Mouse (Mus musculus) heart, postnatal 4 days (tissue): ENCODE measurements around the gene Cd99l2. TPM values are rescaled to one million over a fixed set of nuclear protein-coding genes. Genes with fewer than 3 reads are reported as not detected.

Experiments
- DNase-seq: peaks from one replicate; pipeline ENCODE4 v3.0.0; 2021
- total RNA-seq, 2 experiments: library from RNA; stranded (reverse); gene quantifications; 2 replicates each; pipeline ENCODE4 v1.2.3; 2021

Gene Cd99l2
- total RNA-seq, 2 experiments from 2014 or later = 36.6 to 44.5 TPM

DNA sequence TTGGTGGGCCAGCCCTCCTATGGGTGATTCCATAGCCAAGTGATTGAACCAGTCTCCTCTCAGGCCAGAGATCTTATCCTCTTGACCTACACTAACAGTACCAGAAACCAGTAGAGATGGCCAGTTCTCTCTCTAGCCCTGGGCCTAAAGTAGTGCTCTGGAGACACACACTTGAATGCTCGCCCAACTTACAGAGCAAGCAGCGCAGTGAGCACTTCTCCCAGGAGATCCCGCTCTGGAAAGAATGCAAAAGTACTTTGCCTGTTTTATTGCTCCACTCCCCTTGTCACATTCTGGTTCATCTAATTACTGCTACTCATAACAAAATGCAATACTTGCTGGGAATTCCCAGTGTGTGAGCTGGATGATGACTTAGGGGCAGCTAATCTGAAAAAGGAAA is 25.2 kb downstream of the Cd99l2 start:
- no peak for DNase-seq

DNA sequence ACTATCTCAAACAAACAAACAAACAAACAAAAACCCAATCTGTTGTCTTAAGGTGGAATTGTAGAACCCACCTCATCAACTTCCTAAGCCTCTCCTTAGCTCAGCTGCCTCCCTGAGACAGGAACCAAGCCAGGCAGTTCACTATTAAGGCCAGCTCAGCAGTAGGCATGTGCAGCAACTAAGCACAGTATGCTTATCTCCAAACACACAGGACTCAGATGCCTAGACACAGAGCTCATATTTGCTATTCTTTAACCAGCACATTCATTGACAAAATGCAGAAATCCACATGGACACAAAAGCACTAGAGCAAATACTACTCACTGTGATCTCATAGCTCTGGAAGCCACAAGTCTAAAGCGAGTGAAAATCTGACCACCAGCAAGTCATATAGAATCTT is 27.2 kb downstream of the Cd99l2 start:
- DNase-seq = no peak

DNA sequence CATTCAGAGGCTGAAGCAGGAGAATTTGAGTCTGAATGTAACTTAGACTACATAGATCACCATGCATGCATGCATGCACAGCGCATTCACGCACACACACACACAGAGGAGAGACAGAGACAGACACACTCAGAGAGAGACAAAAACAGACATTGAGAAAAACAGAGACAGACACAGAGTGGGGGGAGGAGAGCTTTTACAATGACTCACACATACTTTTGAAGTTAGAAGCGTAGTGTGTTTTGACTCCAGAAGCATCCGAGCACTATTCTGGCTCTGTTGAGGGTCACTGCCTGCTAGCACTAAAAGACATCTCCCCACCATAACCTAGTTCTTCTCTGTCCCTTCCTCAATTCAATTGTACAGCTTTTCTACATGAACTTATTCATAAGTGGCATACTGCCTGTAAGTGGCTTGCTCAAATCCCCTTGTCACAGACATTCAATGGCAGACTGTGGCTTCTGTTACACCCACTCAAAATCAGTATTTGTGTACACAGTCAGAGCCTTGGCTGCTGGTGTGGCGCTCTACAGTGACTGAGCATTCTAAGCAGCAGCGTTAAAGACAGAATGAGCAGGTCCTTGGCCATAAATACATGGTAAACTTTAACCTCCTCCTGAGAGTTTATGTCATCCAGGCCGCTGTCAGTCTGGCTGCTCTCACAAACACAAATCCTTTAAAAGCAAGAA is 28.4 kb downstream of the Cd99l2 start:
- DNase-seq = no peak

DNA sequence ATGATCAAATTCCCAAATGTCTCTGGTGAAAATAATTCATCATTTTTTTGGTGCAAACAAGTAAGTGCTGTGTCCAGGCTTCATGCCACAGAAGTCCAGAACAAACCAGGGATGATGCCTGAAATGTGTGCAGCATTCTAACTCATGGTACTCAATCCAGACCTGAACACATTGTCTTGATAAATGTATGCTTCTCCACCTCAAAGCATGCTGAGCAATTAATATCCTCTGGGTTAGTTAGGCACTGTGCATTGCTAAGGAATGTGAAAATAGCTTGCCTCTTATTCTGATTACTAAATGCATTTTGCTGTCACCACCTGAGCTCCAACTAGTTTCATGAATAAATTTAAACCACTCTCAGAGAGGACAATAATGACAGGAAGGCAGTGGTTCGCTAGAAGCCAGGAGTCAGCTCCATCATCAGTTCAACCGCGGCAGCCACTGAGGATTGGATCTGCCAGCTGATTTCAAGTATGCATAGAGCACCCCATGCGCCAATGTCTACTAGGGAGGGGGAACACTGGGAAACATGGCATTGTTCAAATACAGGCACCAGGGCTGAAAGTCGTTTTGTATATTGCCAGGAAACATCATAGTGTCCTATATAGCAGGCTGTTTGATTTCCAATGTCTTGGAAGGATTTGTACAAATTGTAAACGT is 36.4 kb downstream of the Cd99l2 start:
- no peak for DNase-seq

DNA sequence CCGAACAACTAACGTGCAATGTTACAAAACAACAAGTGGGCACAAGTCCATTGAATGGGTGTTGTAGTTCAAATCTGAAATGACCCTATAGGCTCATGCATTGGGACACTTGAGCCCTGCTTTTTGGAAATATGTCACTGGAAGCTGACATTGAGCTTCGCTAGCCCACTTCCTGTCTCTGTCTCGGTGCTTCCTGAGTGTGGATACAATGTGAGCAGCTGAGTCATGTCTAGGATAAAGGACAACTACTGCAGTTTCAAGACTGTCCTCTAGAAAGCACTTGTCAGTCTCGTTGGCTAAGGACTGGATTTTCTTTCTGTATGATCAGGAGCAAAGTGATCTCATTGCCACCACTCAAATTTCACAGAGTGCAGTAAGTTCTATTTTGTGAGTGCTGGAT is 49.7 kb downstream of the Cd99l2 start:
- DNase-seq = no peak

DNA sequence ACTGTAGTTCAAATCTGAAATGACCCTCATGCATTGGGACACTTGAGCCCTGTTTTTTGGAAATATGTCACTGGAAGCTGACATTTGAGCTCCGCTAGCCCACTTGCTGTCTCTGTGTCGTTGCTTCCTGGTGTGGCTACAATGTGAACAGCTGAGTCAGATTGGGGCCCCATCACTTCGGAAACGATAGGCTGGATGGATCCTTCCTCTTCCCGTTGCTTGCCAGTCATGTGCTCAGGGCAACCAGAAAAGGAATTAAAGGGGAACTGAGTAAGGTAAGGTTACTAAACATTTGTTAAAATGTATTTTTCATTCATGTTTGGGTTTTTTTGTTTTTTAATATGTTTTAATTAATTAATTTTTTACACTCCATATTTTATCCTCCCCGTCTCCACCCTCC is 53.2 kb downstream of the Cd99l2 start:
- DNase-seq = no peak

DNA sequence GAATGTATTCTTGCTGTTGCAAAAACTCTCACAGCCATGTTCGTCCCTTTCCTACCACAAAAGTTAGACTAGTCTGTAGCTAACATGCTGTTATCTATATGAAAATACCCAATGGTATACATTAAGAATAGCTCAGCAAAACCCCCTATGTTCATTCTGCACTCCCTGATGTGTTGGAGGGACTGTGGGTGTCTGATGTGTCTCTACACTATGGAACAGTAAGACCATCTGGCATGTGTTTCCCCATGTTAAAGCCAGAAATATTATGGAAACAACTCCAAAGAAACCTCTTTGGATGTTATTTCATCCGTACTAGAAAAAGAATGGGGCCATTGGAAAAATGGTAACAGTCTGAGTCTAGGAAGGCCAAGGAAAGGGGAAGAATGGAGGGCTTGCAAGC is 57.1 kb downstream of the Cd99l2 start:
- no peak for DNase-seq

DNA sequence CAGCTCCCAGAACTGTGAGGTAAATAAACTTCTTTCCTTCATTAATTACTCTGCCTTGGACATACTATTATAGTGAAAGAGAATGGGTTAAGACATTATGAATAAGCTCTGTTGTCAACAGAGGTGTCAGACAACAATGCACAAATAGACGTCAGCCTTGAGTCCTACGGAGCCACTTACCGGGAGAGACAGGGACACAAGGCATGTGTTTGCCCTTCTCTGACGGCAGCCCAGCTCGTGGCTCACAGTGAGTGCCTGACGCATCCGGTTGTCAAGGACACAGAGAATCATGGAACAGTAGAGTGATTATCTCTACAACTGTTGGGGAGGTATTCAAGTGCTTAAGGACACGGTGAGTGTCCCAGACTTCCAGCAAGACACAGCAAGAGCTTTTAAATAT is 57.8 kb downstream of the Cd99l2 start:
- DNase-seq = peak; percentile 22

DNA sequence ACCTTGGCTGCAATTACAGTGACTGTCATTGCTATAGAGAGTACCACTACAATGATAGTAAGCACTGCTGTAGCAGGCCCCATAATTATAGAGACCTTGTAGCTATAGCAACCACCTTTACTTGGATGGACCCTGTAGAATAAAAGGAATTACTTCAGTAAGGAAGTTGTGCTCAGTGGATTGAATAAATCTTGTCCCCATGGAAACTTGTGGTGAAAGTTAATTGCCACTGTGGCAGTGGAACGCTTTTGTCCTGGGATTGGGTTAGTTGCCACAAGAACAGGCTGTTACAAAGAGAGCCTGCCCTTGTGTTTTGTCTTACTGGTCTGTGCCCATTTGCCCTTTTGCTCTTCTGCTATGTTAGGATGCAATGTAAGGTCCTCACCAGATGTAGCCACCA is 58.2 kb downstream of the Cd99l2 start:
- DNase-seq = no peak

DNA sequence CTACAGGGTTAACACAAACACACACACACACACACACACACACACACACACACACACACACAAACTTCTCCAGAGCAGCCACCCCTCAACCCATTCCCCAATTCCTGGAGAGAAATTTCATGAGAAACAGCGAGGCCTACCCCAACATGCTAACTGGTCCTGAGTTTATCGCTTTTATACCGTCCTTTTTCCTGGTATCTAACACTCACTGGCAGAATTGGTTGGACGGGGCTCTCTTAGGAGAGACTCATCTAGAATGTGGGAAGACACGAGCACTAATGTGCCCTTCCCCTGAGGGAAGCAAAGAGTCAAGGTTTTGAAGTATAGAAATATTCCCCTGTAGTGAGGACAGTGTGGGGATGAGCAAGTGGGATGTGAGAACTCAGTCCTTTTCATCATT is 61.7 kb downstream of the Cd99l2 start:
- DNase-seq = no peak

DNA sequence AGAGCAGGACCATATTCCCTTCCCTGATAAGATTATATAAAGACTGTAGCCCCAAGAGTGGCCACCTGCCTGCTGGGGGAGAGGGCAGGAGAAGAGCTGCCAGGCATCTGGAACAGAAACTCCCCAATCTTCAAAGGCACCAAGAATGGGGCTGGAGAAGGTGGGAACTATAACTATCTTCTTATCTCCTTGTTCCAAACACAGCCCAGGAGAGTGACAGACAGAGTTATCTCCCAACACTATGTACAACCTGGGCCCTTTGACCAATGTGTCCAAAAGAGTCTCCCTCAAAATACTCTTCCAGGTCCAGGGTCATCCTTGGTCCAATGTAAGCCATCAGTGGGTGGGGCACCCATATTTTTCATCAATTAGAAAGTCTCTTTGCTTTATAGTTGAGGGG is 65.2 kb downstream of the Cd99l2 start:
- no peak for DNase-seq

DNA sequence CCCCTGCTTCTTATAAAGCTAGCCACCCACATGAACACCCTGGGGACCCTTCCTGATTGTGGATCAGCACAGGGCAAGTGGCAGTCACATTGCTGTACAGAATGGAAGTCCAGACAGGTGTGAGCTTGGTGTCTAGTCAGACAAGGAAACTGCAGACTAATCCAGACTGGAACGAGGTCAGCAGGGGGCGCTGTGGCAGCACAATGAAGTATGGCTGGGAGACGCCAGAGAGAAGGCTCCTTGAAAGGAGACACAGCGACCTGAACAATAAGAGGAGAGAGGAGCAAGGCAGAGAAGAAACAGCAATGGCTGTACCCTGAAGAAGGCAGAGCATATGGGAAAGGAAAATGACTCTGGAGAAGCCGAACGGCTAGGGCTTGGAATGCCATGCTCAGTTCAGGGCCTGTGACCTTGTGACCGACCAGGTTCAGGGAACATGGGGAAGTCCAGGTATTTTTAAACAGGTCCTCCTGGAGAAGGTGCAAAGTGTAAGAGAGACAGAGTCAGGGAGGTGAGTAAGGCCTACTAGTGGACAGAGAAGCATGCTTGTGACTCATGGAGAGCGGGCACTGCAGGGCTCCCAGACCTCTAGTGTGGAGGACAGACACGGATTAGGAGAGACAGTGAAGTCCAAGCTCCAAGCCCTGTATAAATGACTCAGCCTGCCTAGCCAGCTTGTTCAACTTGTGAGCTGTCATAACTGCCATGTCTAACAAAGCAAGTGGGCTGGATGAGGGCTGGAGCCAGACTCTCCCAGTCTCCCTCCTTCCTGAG is 66.7 kb downstream of the Cd99l2 start:
- DNase-seq = peak; percentile 86

DNA sequence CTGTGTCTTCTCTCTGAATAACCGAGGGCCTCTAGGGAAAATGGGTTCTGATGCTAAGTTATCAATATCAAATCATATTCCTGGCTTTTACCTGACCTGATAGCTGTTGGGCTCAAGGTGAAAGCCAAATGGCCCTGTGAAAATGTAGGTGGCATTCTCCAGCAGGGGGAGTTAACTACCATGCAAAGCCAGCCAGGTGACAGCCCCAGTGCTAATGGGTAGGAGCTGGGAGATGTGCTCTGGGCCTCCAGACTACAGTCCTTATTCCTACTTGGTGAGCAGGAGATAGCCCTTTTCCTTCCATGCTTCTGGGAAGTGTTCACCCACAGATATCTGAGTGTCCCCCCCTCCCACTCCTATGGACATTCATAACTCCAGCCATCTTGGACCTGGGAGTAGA is 67.8 kb downstream of the Cd99l2 start:
- no peak for DNase-seq

DNA sequence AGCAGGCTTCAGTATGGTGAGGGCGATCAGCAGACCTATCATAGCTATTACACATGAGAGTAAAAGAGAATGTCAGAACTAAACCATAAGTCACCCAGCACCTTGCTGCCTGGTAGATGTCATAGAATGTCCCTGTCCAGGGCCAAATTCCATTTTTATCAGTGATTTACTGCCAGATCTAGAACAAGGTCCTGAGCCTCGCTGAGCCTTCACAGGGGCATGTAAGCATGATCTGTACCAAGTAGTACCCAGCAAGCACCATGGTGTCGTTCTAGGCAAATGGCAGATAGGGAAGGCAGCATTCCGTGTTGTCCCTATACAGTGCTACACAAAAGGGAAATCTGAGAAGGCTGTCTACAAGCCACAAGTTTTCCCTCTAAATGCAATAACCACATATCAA is 79.0 kb downstream of the Cd99l2 start:
- no peak for DNase-seq

DNA sequence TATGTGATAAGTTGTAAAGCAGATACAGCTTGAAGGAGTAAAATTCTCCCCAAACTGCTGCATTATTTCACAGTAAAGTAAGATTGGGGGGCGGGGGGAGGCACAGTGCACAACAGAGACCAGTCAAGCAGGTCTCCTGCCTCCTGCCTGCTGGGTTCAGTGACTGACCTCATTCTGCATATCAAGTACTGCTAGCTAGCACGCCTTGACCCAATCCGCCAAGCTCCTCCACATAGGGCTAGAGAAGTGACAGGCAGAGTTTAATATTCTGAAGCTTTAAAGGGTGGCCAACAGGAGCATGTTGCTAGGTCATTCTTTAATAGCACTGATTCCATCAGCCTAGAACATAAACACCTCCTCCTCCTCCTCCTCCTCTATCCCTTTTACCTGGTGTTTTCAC is 79.9 kb downstream of the Cd99l2 start:
- DNase-seq = no peak

DNA sequence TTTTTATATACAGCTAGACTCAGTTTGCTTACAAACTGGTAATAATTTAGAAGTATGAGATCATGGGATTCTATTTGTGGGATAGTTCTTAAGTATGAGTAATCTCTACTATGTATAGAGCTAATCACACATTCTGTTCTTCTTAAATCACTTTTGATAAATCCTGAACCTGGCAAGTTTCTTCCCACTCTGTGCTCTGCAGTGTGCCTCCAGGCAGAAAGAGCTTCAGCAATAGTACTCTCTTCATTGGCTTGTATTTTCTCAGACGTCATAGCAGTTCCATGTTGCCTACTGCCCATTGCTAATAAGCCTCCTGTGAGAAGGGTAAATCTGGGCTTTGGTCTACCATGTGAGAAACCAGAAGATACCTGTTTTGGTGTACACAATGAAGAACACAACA is 84.3 kb downstream of the Cd99l2 start:
- DNase-seq = no peak

DNA sequence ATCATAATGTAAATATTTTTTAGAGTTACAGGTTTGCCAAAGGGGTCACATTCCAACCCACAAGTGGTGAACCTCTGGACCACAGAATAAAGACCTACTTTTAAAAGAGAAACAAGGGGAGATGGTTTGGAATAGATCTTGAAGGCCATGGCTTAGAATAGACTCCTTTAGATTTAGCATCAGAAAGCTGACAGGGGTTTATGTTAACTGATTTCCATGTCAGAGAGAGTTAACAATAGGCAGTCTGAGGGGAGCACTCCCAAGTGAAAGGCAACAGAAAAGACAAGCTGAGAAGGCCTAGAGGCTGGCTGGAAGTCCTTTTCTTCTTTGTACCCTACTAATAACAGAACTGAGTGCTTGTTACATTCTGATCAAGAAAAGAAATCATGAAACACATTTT is 86.4 kb downstream of the Cd99l2 start:
- no peak for DNase-seq

DNA sequence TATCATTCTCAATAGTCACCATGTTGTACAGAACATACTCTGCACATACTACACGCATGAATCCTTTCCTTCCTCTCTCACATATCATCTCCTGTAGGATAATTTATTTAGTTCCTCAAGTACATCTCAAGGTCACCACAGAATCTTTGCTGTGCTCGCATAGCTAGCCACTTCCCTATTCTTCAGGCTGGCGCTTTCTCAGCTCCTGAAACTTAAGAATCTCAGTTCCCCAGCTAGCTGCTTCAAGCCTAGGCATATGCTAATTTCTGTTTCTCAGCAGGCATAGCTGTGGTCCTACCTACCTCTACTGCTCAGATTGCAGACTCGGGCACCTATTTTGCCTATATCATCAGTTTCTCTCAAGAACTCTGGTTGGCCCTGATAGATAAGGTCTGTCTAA is 96.3 kb downstream of the Cd99l2 start:
- DNase-seq = no peak

DNA sequence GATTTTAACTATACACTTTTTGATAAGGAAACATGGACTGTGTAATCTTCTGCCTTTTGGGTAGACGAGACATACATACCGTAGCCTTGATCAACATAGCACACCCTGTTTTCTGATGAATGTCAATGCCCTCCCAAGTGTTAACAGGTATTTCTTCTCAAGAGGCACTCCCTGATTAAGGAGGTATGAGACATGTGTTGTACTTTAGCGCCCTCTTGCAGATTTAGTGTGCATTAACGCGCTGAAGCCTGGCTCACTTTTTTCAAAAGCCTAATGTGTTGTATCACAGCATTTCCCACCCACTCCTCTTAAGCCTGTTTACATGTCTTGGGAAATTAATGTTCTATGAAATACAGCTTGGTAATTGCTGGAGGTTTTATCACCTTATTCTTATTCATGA is 111.1 kb downstream of the Cd99l2 start:
- DNase-seq = peak; percentile 30

DNA sequence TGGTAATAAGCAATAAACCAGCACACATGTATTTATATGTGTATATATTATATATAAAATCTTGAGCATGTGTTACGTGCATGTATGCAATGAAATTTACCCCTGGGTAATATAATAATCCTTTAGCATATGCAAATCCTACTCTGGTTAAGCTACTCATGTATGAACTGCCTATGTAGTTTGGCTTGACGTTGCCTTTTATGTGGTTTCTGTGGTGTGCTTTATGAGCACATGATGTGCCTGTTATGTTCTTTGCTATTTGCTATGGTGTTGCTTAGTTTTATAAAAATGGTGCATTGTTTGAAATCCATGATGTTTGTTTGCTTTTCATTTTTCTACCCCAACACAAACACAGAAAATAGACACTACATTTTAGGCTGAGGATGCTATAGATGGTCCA is 114.2 kb downstream of the Cd99l2 start:
- no peak for DNase-seq

DNA sequence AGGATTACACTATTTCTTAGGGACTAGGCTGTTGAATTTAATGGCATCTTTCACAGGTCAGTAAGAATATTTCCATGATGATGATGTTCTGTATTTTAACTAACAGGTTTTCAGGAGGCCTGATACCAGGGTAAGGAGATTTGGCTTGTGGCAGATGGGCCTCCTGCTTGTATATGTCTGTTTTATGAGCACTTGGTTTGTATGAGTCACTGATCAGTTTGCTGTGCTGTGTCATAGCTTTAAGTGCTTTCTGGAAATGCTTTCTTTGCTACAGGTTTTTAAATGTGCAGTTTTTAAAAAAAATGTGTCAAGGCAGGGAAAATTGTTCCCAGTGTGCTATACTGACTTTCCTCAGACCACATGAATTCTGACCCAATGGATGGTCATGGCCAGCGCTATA is 115.9 kb downstream of the Cd99l2 start:
- no peak for DNase-seq
